14 mouse cellular contexts compared by ENCODE assay signal in genomic region chr13:13862346-13862745, GRCm38 (mm10).
DNase-seq lines count a peak whose midpoint lies in the region; ATAC-seq lines count a peak whose summit lies in the region.
"Had no signal": no experiment of that assay in that cellular context is flagged by ENCODE, and none has a peak within 500 bp of the region (broad histone marks: within the 10 kb centered on the region; RNA-seq: fewer than 3 reads in every experiment).

No protein-coding gene starts in this region.

- ATAC-seq in intestine, embryonic 16.5 days, result 0 out of 2 replicates have a peak, but pooled peaks have one; percentile 28
- ATAC-seq in intestine, embryonic 15.5 days, result no peak; the same call in 1 of the 2 replicates
- ATAC-seq in liver, embryonic 13.5 days (ENCODE audit: low read depth), result peak; percentile 34; the same call in 1 of the 2 replicates

- no peak overlapping the region for H3K4me3 ChIP-seq in intestine, embryonic 16.5 days (ENCODE audit: low read length)
- no peak overlapping the region for H3K4me3 ChIP-seq in intestine, embryonic 15.5 days (replicated peaks)
- no peak overlapping the region for H3K4me3 ChIP-seq in liver, embryonic 13.5 days (replicated peaks)
- H3K4me3 ChIP-seq: heart, embryonic 10.5 days; liver, embryonic 15.5 days; myocyte had no signal

- 78% methylated on average over 11 of the region's 11 CpGs for WGBS in intestine, embryonic 16.5 days
- WGBS in intestine, embryonic 15.5 days, result 57% methylated on average over 11 of the region's 11 CpGs
- 61% methylated on average over 11 of the region's 11 CpGs for whole genome bisulfite sequencing in liver, embryonic 13.5 days (ENCODE audit: insufficient replicate concordance)

- H3K4me2 ChIP-seq in intestine, embryonic 16.5 days (ENCODE audit: low read depth, low read length), result no peak overlapping the region
- no peak overlapping the region for H3K4me2 ChIP-seq in intestine, embryonic 15.5 days (replicated peaks)
- H3K4me2 ChIP-seq in liver, embryonic 13.5 days, result no peak overlapping the region
- H3K4me2 ChIP-seq: liver, embryonic 15.5 days had no signal

- intact Hi-C loops in gastrocnemius, postnatal 14 days (cut with DNase I; ENCODE audit: low total_unique reads), result no loop called here

- H3K27ac ChIP-seq in intestine, embryonic 16.5 days (ENCODE audit: low read length), result no peak overlapping the region
- no peak overlapping the region for H3K27ac ChIP-seq in intestine, embryonic 15.5 days
- H3K27ac ChIP-seq in liver, embryonic 13.5 days, result no peak overlapping the region
- H3K27ac ChIP-seq: heart, embryonic 10.5 days; liver, embryonic 15.5 days had no signal

- peak; percentile 12 for DNase-seq in ZHBTc4 (ENCODE audit: low read depth, low spot score)
- DNase-seq in kidney, adult 8-10 months, result peak; percentile 9 to 19
- no peak for DNase-seq in liver, embryonic 13.5 days
- no peak for DNase-seq in right cerebral cortex, postnatal 10 days (ENCODE audit: low spot score in 2 of 2)
- no peak for DNase-seq in gastrocnemius, postnatal 14 days
- no peak for DNase-seq in right cerebral cortex, postnatal 4 days
- DNase-seq: adrenal gland, postnatal 10 days; heart, postnatal 4 days; thymus, adult 18-20 months had no signal

- H3K36me3 ChIP-seq in intestine, embryonic 16.5 days (ENCODE audit: control insufficient read depth, insufficient read depth, low read length), result no peaks in the 10 kb centered on the region
- no peaks in the 10 kb centered on the region for H3K36me3 ChIP-seq in intestine, embryonic 15.5 days
- no peaks in the 10 kb centered on the region for H3K36me3 ChIP-seq in liver, embryonic 13.5 days
- H3K36me3 ChIP-seq: heart, embryonic 10.5 days; liver, embryonic 15.5 days had no signal

- no peaks in the 10 kb centered on the region for H3K9me3 ChIP-seq in intestine, embryonic 16.5 days (ENCODE audit: control insufficient read depth, low read length)
- H3K9me3 ChIP-seq in intestine, embryonic 15.5 days, result no peaks in the 10 kb centered on the region
- H3K9me3 ChIP-seq in liver, embryonic 13.5 days (replicated peaks), result no peaks in the 10 kb centered on the region
- H3K9me3 ChIP-seq: heart, embryonic 10.5 days; liver, embryonic 15.5 days had no signal

- H3K27me3 ChIP-seq in intestine, embryonic 16.5 days (replicated peaks; ENCODE audit: control insufficient read depth, insufficient read depth, low read length), result no peaks in the 10 kb centered on the region
- H3K27me3 ChIP-seq in intestine, embryonic 15.5 days (replicated peaks), result no peaks in the 10 kb centered on the region
- no peaks in the 10 kb centered on the region for H3K27me3 ChIP-seq in liver, embryonic 13.5 days
- H3K27me3 ChIP-seq: liver, embryonic 15.5 days had no signal

- H3K4me1 ChIP-seq in intestine, embryonic 16.5 days (ENCODE audit: control insufficient read depth, insufficient read depth, low read length), result no peaks in the 10 kb centered on the region
- no peaks in the 10 kb centered on the region for H3K4me1 ChIP-seq in intestine, embryonic 15.5 days (replicated peaks)
- no peaks in the 10 kb centered on the region for H3K4me1 ChIP-seq in liver, embryonic 13.5 days (replicated peaks)
- H3K4me1 ChIP-seq: heart, embryonic 10.5 days; liver, embryonic 15.5 days had no signal

- H3K9ac ChIP-seq in intestine, embryonic 16.5 days (ENCODE audit: low read depth, low read length), result no peak overlapping the region
- no peak overlapping the region for H3K9ac ChIP-seq in intestine, embryonic 15.5 days
- no peak overlapping the region for H3K9ac ChIP-seq in liver, embryonic 13.5 days
- H3K9ac ChIP-seq: liver, embryonic 15.5 days had no signal

Comparison
In these comparisons a context has a peak if more than half of its experiments do, and no peak if none do; other contexts are left out.
1. DNase-seq: peak in ZHBTc4 (single experiment) and kidney, adult 8-10 months (2 of 2); none in liver, embryonic 13.5 days (single experiment), right cerebral cortex, postnatal 10 days (0 of 2), gastrocnemius, postnatal 14 days (single experiment) and right cerebral cortex, postnatal 4 days (single experiment).